Comparison of ENCODE assay signal across 12 mouse cellular contexts in the genomic region with DNA sequence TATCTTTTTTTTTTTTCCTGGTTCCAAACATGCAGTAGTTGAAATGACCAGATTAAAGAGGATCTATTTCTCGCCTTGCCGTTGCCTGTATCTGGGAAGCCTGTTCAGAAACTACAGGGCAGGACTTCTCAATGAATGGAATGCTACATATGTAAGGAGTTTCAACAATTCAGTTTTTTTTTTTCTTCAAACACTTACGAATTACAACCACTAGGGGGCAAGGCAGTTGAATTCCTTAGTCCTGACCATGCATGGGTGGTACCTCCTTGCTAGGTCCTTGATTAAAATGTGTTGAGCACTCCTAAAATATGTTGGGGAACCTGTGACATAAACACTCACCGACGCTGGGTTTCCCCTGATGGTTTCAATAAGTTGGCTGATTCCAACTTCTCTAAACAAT. TPM values are rescaled to one million over a fixed set of nuclear protein-coding genes. Genes with fewer than 3 reads are reported as not detected.
DNase-seq lines count a peak whose midpoint lies in the region; ATAC-seq and TF ChIP-seq lines count a peak whose summit lies in the region.
"Had no signal": no experiment of that assay in that cellular context is flagged by ENCODE, and none has a peak within 500 bp of the region (broad histone marks: within the 10 kb centered on the region; RNA-seq: fewer than 3 reads in every experiment).

No protein-coding gene starts in this region.

- ATAC-seq in hindbrain, postnatal 0 days = no peak

- no peak overlapping the region for H3K9ac ChIP-seq in hindbrain, postnatal 0 days (replicated peaks; ENCODE audit: low read length)
- H3K9ac ChIP-seq: hindbrain, embryonic 14.5 days had no signal

- TF ChIP-seq CTCF in hindbrain, postnatal 0 days (IDR thresholded peaks at IDR 0.05; ENCODE audit: low read depth) = peak; percentile 32

- no peaks in the 10 kb centered on the region for H3K36me3 ChIP-seq in hindbrain, postnatal 0 days (ENCODE audit: insufficient read depth, low read length)
- no peaks in the 10 kb centered on the region for H3K36me3 ChIP-seq in hindbrain, embryonic 10.5 days

- no peak for DNase-seq in hindbrain, postnatal 0 days (ENCODE audit: low spot score)
- DNase-seq in hindbrain, embryonic 10.5 days (ENCODE audit: low spot score) = no peak
- DNase-seq in 3134 (ENCODE audit: extremely low read depth, insufficient read length, low spot score) = peak; percentile 7
- peak; percentile 60 for DNase-seq in CD4-positive, CD25-positive, alpha-beta regulatory T cell, adult 2 months (ENCODE audit: low read depth, low spot score)
- DNase-seq in c-Kit-positive CD71-positive TER-119-negative erythroid progenitor cells, embryonic 14.5 days (ENCODE audit: low read depth) = peak; percentile 39
- DNase-seq in frontal cortex, postnatal 36 days (ENCODE audit: low spot score in 2 of 2) = no peak
- no peak for DNase-seq in urinary bladder, adult 18-20 months (ENCODE audit: low spot score in 2 of 2)
- no peak for DNase-seq in yolk sac, embryonic 10.5 days (ENCODE audit: low spot score)
- DNase-seq: adrenal gland, postnatal 10 days; cerebellum, postnatal 14 days; thymus, postnatal 25 days had no signal

- no peak overlapping the region for H3K27ac ChIP-seq in hindbrain, postnatal 0 days
- H3K27ac ChIP-seq in hindbrain, embryonic 10.5 days = no peak overlapping the region
- H3K27ac ChIP-seq: hindbrain, embryonic 14.5 days had no signal

- 0 out of 2 replicates have a peak, but pooled peaks cover 3% of the 10 kb centered on the region for H3K4me1 ChIP-seq in hindbrain, postnatal 0 days (ENCODE audit: insufficient read depth, low read length)
- H3K4me1 ChIP-seq in hindbrain, embryonic 10.5 days (replicated peaks) = peaks cover 10% of the 10 kb centered on the region; the same call in 1 of the 2 replicates

- H3K4me2 ChIP-seq in hindbrain, postnatal 0 days (ENCODE audit: low read depth, low read length) = no peak overlapping the region
- H3K4me2 ChIP-seq: hindbrain, embryonic 14.5 days had no signal

- H3K4me3 ChIP-seq in hindbrain, postnatal 0 days (ENCODE audit: low read length) = no peak overlapping the region
- no peak overlapping the region for H3K4me3 ChIP-seq in hindbrain, embryonic 10.5 days

- H3K9me3 ChIP-seq in hindbrain, postnatal 0 days (ENCODE audit: low read length) = no peaks in the 10 kb centered on the region
- H3K9me3 ChIP-seq in hindbrain, embryonic 10.5 days = no peaks in the 10 kb centered on the region

- WGBS in hindbrain, postnatal 0 days = 83% methylated on average over 5 of the region's 5 CpGs
- WGBS in hindbrain, embryonic 10.5 days = 81% methylated on average over 5 of the region's 5 CpGs

- H3K27me3 ChIP-seq in hindbrain, postnatal 0 days (ENCODE audit: insufficient read depth, low read length) = no peaks in the 10 kb centered on the region
- peaks cover 47% of the 10 kb centered on the region for H3K27me3 ChIP-seq in hindbrain, embryonic 10.5 days (ENCODE audit: insufficient read depth, poor library complexity, severe bottlenecking)

RNA-seq across cellular contexts. Expression of a gene that starts 1.7 kb away (rescaled TPM):
- total RNA-seq in hindbrain, postnatal 0 days (2014; rRNA removed) = 6.5 and 7.1 TPM in 2 replicates
- 2.0 and 2.7 TPM in 2 replicates for polyA plus RNA-seq in hindbrain, postnatal 0 days (2015; fragmentation: Nextera tagmentation; extraction: Ambion mirVana)
- polyA plus RNA-seq in hindbrain, embryonic 10.5 days (2016; fragmentation: Nextera tagmentation; extraction: Ambion mirVana) = 0.68 and 1.7 TPM in 2 replicates

Comparison
In these comparisons a context has a peak if more than half of its experiments do, and no peak if none do; other contexts are left out.
1. DNase-seq: peak in 3134 (single experiment), CD4-positive, CD25-positive, alpha-beta regulatory T cell, adult 2 months (single experiment) and c-Kit-positive CD71-positive TER-119-negative erythroid progenitor cells, embryonic 14.5 days (single experiment); none in hindbrain, postnatal 0 days (single experiment), hindbrain, embryonic 10.5 days (single experiment), frontal cortex, postnatal 36 days (0 of 2), urinary bladder, adult 18-20 months (0 of 2) and yolk sac, embryonic 10.5 days (single experiment).